Mouse (Mus musculus): ENCODE results near the gene Emc6. TPM values are rescaled to one million over a fixed set of nuclear protein-coding genes. Genes with fewer than 3 reads are reported as not detected.

Gene Emc6
- polyA plus RNA-seq, 2 experiments: 64.7 to 101 TPM

DNA sequence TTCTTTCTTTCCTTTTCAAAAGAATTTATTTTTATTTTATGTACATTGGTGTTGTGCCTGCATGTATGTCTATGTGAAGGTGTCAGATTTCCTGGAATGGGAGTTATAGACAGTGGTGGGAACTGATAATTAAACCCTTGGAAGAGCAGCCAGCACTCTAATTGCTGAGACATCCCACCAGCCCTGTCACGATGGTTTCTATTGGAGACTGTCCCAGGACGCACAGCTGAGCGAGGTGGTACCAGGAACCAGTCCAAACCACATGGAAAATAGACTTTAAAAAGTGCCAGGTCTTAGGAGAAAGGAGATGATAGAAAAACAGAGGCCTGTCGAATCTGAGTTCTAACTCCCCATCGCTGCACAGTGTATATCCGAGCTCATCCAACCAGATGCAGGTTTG, 21.8 kb downstream of the Emc6 start:
- H3K27ac ChIP-seq (replicated peaks; ENCODE audit: low read depth, low read length): no peak overlapping the region
- H3K4me3 ChIP-seq (replicated peaks; ENCODE audit: low read length): no peak overlapping the region
- no peaks in the 10 kb centered on the region for H3K9me3 ChIP-seq (ENCODE audit: control insufficient read depth, low read length)
- 67% methylated on average over 6 of the region's 6 CpGs for WGBS
- H3K4me2 ChIP-seq (replicated peaks; ENCODE audit: low read depth, low read length, severe bottlenecking): no peak overlapping the region
- H3K4me1 ChIP-seq (ENCODE audit: control insufficient read depth, insufficient read depth, low read length): peaks cover 3% of the 10 kb centered on the region; the same call in 1 of the 2 replicates
- no peak for ATAC-seq (ENCODE audit: low FRiP score, low read depth)
- H3K36me3 ChIP-seq (ENCODE audit: control insufficient read depth, insufficient read depth, low read length): no peaks in the 10 kb centered on the region
- peaks cover 9% of the 10 kb centered on the region; the same call in 1 of the 2 replicates for H3K27me3 ChIP-seq (ENCODE audit: control insufficient read depth, insufficient read depth, low read length)
- no peak overlapping the region for H3K9ac ChIP-seq (ENCODE audit: low read depth, low read length, severe bottlenecking)
- no peak for TF ChIP-seq POLR2A (IDR thresholded peaks at IDR 0.05; ENCODE audit: borderline replicate concordance, extremely low read depth, insufficient read depth, insufficient read length)
- no peak for DNase-seq (ENCODE audit: low spot score)

GRCm38 (mm10) chr11:73148209-73148608, 28.6 kb downstream of the Emc6 start:
- no peaks in the 10 kb centered on the region for H3K9me3 ChIP-seq (ENCODE audit: control insufficient read depth, low read length)
- no peak for TF ChIP-seq POLR2A (IDR thresholded peaks at IDR 0.05; ENCODE audit: borderline replicate concordance, extremely low read depth, insufficient read depth, insufficient read length)
- H3K27me3 ChIP-seq (ENCODE audit: control insufficient read depth, insufficient read depth, low read length): no peaks in the 10 kb centered on the region
- no peaks in the 10 kb centered on the region for H3K4me1 ChIP-seq (ENCODE audit: control insufficient read depth, insufficient read depth, low read length)
- no peak overlapping the region for H3K27ac ChIP-seq (replicated peaks; ENCODE audit: low read depth, low read length)
- 83% methylated on average over 9 of the region's 9 CpGs for WGBS
- no peak for ATAC-seq (ENCODE audit: low FRiP score, low read depth)
- no peak overlapping the region for H3K9ac ChIP-seq (ENCODE audit: low read depth, low read length, severe bottlenecking)
- H3K36me3 ChIP-seq (ENCODE audit: control insufficient read depth, insufficient read depth, low read length): no peaks in the 10 kb centered on the region
- no peak overlapping the region for H3K4me3 ChIP-seq (replicated peaks; ENCODE audit: low read length)
- DNase-seq (ENCODE audit: low spot score): no peak
- no peak overlapping the region for H3K4me2 ChIP-seq (replicated peaks; ENCODE audit: low read depth, low read length, severe bottlenecking)

GRCm38 (mm10) chr11:73146975-73147365, 29.9 kb downstream of the Emc6 start:
- no peak overlapping the region for H3K9ac ChIP-seq (ENCODE audit: low read depth, low read length, severe bottlenecking)
- H3K4me1 ChIP-seq (ENCODE audit: control insufficient read depth, insufficient read depth, low read length): no peaks in the 10 kb centered on the region
- no peak overlapping the region for H3K4me3 ChIP-seq (replicated peaks; ENCODE audit: low read length)
- no peak for TF ChIP-seq POLR2A (IDR thresholded peaks at IDR 0.05; ENCODE audit: borderline replicate concordance, extremely low read depth, insufficient read depth, insufficient read length)
- H3K9me3 ChIP-seq (ENCODE audit: control insufficient read depth, low read length): no peaks in the 10 kb centered on the region
- no peaks in the 10 kb centered on the region for H3K27me3 ChIP-seq (ENCODE audit: control insufficient read depth, insufficient read depth, low read length)
- no peak for DNase-seq (ENCODE audit: low spot score)
- H3K36me3 ChIP-seq (ENCODE audit: control insufficient read depth, insufficient read depth, low read length): no peaks in the 10 kb centered on the region
- no peak for ATAC-seq (ENCODE audit: low FRiP score, low read depth)
- H3K4me2 ChIP-seq (replicated peaks; ENCODE audit: low read depth, low read length, severe bottlenecking): no peak overlapping the region
- WGBS: 52% methylated on average over 7 of the region's 7 CpGs
- H3K27ac ChIP-seq (replicated peaks; ENCODE audit: low read depth, low read length): no peak overlapping the region

GRCm38 (mm10) chr11:73146026-73146974, 30.5 kb downstream of the Emc6 start:
- DNase-seq (ENCODE audit: low spot score) (no peak), ATAC-seq (ENCODE audit: low FRiP score, low read depth) (no peak)
- Histone ChIP-seq H3K9ac (ENCODE audit: low read depth, low read length, severe bottlenecking) (no peak overlapping the region), H3K36me3 (ENCODE audit: control insufficient read depth, insufficient read depth, low read length) (no peaks in the 10 kb centered on the region), H3K4me3 (replicated peaks; ENCODE audit: low read length) (no peak overlapping the region), H3K4me2 (replicated peaks; ENCODE audit: low read depth, low read length, severe bottlenecking) (no peak overlapping the region), H3K27me3 (ENCODE audit: control insufficient read depth, insufficient read depth, low read length) (no peaks in the 10 kb centered on the region), H3K4me1 (ENCODE audit: control insufficient read depth, insufficient read depth, low read length) (no peaks in the 10 kb centered on the region), H3K27ac (replicated peaks; ENCODE audit: low read depth, low read length) (no peak overlapping the region), H3K9me3 (ENCODE audit: control insufficient read depth, low read length) (no peaks in the 10 kb centered on the region)
- WGBS: 54% methylated on average over 11 of the region's 11 CpGs
- TF ChIP-seq POLR2A (IDR thresholded peaks at IDR 0.05; ENCODE audit: borderline replicate concordance, extremely low read depth, insufficient read depth, insufficient read length): no peak

DNA sequence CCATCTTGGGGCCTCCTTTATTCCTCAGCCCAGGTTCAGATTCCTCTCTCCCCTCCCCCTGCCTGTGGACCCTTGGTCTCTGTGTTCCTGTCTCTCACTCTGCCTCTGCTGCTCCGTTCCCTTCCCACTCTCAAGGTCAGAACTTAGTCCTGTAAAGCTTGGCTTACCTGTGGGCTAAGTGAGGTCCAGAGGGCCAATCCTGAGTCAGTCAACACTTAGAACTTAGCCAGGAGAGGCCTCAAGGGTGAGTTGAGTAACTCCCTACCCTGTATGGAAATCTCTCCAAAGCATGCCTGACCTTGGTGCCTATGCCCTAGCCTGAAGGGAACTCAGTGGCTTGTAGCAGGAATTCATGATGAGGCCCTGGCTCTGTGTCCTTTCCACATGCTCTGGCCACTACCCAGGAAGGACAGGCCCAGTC, 32.6 kb downstream of the Emc6 start:
- ATAC-seq (ENCODE audit: low FRiP score, low read depth) (no peak), DNase-seq (ENCODE audit: low spot score) (no peak)
- H3K4me2 ChIP-seq (replicated peaks; ENCODE audit: low read depth, low read length, severe bottlenecking): no peak overlapping the region
- H3K4me3 ChIP-seq (replicated peaks; ENCODE audit: low read length): no peak overlapping the region
- TF ChIP-seq POLR2A (IDR thresholded peaks at IDR 0.05; ENCODE audit: borderline replicate concordance, extremely low read depth, insufficient read depth, insufficient read length): no peak
- no peaks in the 10 kb centered on the region for H3K4me1 ChIP-seq (ENCODE audit: control insufficient read depth, insufficient read depth, low read length)
- no peaks in the 10 kb centered on the region for H3K9me3 ChIP-seq (ENCODE audit: control insufficient read depth, low read length)
- no peak overlapping the region for H3K27ac ChIP-seq (replicated peaks; ENCODE audit: low read depth, low read length)
- no peak overlapping the region for H3K9ac ChIP-seq (ENCODE audit: low read depth, low read length, severe bottlenecking)
- H3K27me3 ChIP-seq (ENCODE audit: control insufficient read depth, insufficient read depth, low read length): no peaks in the 10 kb centered on the region
- H3K36me3 ChIP-seq (ENCODE audit: control insufficient read depth, insufficient read depth, low read length): no peaks in the 10 kb centered on the region
- 83% methylated on average over 1 of the region's 1 CpGs for WGBS
